Mouse (Mus musculus) heart, embryonic 10.5 days (tissue): ENCODE data around the gene Pitpnm1. TPM values are rescaled to one million over a fixed set of nuclear protein-coding genes. Genes with fewer than 3 reads are reported as not detected.

Experiments
- DNase-seq: peaks from one replicate; pipeline ENCODE4 v3.0.0-alpha.2; 2017; ENCODE audit warnings: low spot score
- H3K27ac ChIP-seq: fragments of 300-500 bp; sonication (generic); 2 replicates; pipeline ENCODE4 v1.5.1; 2016; ENCODE audit warnings: mild to moderate bottlenecking
- H3K27me3 ChIP-seq: fragments of 300-500 bp; sonication (generic); 2 replicates; pipeline ENCODE4 v1.6.1; 2016; ENCODE audit warnings: mild to moderate bottlenecking; ENCODE audit not compliant: poor library complexity, insufficient read depth, severe bottlenecking
- H3K36me3 ChIP-seq: fragments of 300-500 bp; sonication (generic); 2 replicates; pipeline ENCODE4 v1.6.1; 2016; ENCODE audit warnings: mild to moderate bottlenecking, moderate library complexity
- H3K4me1 ChIP-seq: fragments of 300-500 bp; sonication (generic); 2 replicates; pipeline ENCODE4 v1.6.1; 2016; ENCODE audit warnings: mild to moderate bottlenecking
- H3K4me3 ChIP-seq: fragments of 300-500 bp; sonication (generic); 2 replicates; pipeline ENCODE4 v1.5.1; 2016; ENCODE audit warnings: mild to moderate bottlenecking, moderate library complexity
- H3K9me3 ChIP-seq: fragments of 300-500 bp; sonication (generic); 2 replicates; pipeline ENCODE4 v1.6.1; 2016; ENCODE audit warnings: mild to moderate bottlenecking, moderate library complexity
- WGBS: fragments of 180-500 bp; shearing (Covaris S2); methylation state at CpG from one replicate; pipeline ENCODE4 v1.1.7; 2016; 5-methylcytosine and 5-hydroxymethylcytosine counted together
- polyA plus RNA-seq: library from polyadenylated mRNA; unstranded; fragments of >200 nt; fragmentation: Nextera tagmentation; extraction: Ambion mirVana; gene quantifications from 2 replicates; pipeline ENCODE4 v1.2.1, GENCODE M21; 2016

The Pitpnm1 gene
- polyA plus RNA-seq, 1 experiment from 2014 or later: 14.3 TPM

DNA sequence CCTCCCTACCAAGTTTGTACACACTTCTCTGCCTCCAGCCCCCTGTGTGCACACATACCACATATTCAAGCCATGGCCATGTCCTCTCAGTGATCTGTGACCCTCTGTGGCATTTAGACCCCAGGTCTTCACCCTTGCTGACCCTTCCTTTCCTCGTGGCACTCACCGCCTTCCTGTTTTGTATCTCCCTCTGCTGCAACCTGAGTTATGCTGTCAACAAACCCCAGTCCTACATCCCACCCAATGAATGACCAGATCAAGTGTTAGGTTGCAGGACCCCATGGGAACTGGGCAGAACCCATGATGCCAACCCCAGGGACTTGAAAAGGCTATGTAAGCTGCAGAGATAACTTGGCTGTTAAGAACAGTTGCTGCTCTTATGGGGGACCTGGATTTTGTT lies 2.3 kb downstream of the Pitpnm1 start:
- WGBS: 81% methylated on average over 2 of the region's 2 CpGs

DNA sequence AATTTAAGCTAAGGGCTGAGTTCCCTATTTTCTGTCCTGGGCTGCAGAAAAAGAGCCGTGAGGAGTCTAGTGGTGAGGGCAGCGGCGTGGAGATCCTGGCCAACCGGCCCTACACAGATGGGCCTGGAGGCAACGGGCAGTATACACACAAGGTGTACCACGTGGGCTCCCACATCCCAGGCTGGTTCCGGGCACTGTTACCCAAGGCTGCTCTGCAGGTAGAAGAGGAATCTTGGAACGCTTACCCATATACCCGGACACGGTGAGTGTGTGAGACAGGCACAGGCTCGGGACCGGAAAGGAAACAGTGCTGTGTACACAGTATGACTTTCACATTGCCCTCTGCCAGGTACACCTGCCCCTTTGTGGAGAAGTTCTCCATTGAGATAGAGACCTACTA lies 2.8 kb downstream of the Pitpnm1 start:
- H3K27me3 ChIP-seq: peaks cover 46% of the 10 kb centered on the region
- H3K27ac ChIP-seq: no peak overlapping the region
- no peak overlapping the region for H3K4me3 ChIP-seq
- no peak for DNase-seq
- WGBS: 93% methylated on average over 12 of the region's 12 CpGs
- H3K36me3 ChIP-seq: peaks cover 31% of the 10 kb centered on the region
- H3K9me3 ChIP-seq: no peaks in the 10 kb centered on the region
- peaks cover 40% of the 10 kb centered on the region for H3K4me1 ChIP-seq

More for the DNA sequence above, 2.3 kb downstream of the Pitpnm1 start:
- no peak overlapping the region for H3K27ac ChIP-seq
- H3K9me3 ChIP-seq: no peaks in the 10 kb centered on the region
- H3K4me1 ChIP-seq: peaks cover 46% of the 10 kb centered on the region
- H3K36me3 ChIP-seq: peaks cover 27% of the 10 kb centered on the region
- peaks cover 46% of the 10 kb centered on the region for H3K27me3 ChIP-seq
- H3K4me3 ChIP-seq: no peak overlapping the region
- DNase-seq: no peak

DNA sequence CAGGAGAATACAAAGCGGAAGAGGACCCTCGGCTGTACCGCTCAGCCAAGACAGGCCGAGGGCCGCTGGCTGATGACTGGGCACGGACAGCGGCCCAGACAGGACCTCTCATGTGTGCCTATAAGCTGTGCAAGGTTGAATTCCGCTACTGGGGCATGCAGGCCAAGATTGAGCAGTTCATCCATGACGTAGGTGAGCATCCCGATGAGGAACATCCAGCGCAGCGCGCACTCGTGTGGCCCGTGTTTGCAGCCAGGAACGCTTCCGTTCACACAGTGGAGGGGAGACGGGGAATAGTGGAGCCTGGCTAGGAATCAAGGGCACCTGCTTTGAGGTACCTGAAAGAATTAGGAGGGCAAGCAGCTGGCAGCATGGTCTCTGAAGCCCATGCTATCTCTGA lies 3.5 kb downstream of the Pitpnm1 start:
- Histone ChIP-seq H3K27ac (no peak overlapping the region), H3K9me3 (no peaks in the 10 kb centered on the region), H3K27me3 (peaks cover 46% of the 10 kb centered on the region), H3K4me3 (no peak overlapping the region), H3K4me1 (peaks cover 33% of the 10 kb centered on the region), H3K36me3 (peaks cover 36% of the 10 kb centered on the region)
- no peak for DNase-seq
- WGBS: 91% methylated on average over 18 of the region's 18 CpGs

DNA sequence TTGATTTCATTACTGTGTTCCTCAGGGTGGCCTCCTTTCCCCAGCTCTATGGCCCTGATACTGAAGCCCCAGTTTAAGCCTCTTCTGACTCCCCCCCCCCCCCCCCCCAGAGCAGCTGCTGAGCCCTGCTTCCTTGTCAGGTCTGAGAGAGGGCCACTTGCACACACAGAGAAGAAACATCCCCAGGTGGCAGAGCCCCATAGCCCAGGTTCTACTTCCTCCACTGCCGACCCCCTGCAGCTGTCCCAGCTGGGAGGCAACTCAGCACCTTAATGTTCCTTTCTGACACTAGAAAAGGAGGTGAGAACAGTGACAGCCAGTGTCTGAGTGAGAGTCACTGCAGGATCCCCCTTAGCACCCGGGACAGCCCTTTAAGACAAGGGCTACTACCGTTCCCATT lies 4.0 kb downstream of the Pitpnm1 start:
- Histone ChIP-seq H3K9me3 (no peaks in the 10 kb centered on the region), H3K27ac (no peak overlapping the region), H3K36me3 (peaks cover 38% of the 10 kb centered on the region), H3K27me3 (peaks cover 46% of the 10 kb centered on the region), H3K4me1 (peaks cover 28% of the 10 kb centered on the region), H3K4me3 (no peak overlapping the region)
- WGBS: 52% methylated on average over 3 of the region's 3 CpGs
- no peak for DNase-seq

DNA sequence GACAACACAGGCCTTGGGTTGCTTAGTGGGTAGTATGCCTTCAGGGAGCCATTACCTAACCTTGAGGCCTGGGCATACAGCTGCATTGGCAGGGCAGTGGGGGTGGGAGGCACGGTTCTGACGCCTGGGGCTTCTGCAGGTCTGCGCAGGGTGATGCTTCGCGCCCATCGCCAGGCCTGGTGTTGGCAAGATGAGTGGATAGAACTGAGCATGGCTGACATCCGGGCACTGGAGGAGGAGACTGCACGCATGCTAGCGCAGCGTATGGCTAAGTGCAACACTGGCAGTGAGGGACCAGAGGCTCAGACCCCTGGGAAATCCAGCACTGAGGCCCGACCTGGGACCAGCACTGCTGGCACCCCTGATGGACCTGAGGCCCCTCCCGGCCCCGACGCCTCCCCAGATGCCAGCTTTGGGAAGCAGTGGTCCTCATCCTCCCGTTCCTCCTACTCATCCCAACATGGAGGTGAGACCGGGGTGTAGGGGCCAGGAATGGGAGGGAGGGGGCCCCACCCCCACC lies 4.9 kb downstream of the Pitpnm1 start:
- Histone ChIP-seq H3K36me3 (peaks cover 38% of the 10 kb centered on the region), H3K4me1 (peaks cover 19% of the 10 kb centered on the region), H3K9me3 (no peaks in the 10 kb centered on the region), H3K27ac (no peak overlapping the region), H3K4me3 (no peak overlapping the region), H3K27me3 (peaks cover 46% of the 10 kb centered on the region)
- 84% methylated on average over 16 of the region's 16 CpGs for WGBS
- no peak for DNase-seq

DNA sequence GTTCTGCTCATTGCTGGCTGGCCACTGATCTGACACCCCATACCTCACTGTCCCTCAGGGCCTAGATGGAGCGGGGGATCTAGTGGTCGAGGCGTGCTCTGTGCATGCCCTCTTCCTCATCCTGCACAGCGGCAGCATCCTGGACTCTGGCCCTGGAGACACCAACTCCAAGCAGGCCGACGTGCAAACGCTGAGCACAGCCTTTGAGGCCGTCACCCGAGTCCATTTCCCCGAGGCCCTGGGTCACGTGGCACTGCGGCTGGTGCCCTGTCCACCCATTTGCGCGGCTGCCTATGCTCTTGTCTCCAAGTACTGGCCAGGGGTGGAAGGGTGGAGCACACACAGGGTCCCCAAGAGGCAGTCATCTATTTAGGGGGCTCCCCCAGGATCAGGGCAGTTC lies 6.9 kb downstream of the Pitpnm1 start:
- WGBS: 93% methylated on average over 14 of the region's 14 CpGs
- DNase-seq: no peak
- Histone ChIP-seq H3K9me3 (no peaks in the 10 kb centered on the region), H3K27ac (no peak overlapping the region), H3K4me3 (no peak overlapping the region), H3K36me3 (peaks cover 50% of the 10 kb centered on the region), H3K4me1 (peaks cover 9% of the 10 kb centered on the region; the same call in 1 of the 2 replicates), H3K27me3 (peaks cover 30% of the 10 kb centered on the region)

DNA sequence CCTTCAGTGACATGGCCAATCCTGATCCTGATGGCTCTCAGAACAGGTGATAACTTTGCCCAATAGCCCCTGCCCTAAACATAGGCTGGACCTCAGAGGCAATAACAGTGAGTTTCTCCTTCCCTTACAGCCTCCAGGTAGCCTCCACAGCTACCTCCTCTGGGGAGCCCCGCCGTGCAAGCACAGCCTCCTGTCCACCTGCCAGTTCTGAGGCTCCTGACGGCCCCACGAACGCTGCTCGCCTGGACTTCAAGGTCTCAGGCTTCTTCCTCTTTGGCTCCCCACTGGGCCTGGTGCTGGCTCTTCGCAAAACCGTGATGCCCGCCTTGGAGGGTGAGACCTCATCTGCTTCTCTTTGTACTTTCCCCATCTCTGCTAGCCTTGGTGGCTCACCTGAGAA lies 8.7 kb downstream of the Pitpnm1 start:
- no peaks in the 10 kb centered on the region for H3K9me3 ChIP-seq
- no peak overlapping the region for H3K4me3 ChIP-seq
- H3K36me3 ChIP-seq: peaks cover 64% of the 10 kb centered on the region
- H3K27ac ChIP-seq: no peak overlapping the region
- H3K4me1 ChIP-seq: peaks cover 14% of the 10 kb centered on the region
- WGBS: 86% methylated on average over 9 of the region's 9 CpGs
- no peak for DNase-seq
- peaks cover 11% of the 10 kb centered on the region for H3K27me3 ChIP-seq

DNA sequence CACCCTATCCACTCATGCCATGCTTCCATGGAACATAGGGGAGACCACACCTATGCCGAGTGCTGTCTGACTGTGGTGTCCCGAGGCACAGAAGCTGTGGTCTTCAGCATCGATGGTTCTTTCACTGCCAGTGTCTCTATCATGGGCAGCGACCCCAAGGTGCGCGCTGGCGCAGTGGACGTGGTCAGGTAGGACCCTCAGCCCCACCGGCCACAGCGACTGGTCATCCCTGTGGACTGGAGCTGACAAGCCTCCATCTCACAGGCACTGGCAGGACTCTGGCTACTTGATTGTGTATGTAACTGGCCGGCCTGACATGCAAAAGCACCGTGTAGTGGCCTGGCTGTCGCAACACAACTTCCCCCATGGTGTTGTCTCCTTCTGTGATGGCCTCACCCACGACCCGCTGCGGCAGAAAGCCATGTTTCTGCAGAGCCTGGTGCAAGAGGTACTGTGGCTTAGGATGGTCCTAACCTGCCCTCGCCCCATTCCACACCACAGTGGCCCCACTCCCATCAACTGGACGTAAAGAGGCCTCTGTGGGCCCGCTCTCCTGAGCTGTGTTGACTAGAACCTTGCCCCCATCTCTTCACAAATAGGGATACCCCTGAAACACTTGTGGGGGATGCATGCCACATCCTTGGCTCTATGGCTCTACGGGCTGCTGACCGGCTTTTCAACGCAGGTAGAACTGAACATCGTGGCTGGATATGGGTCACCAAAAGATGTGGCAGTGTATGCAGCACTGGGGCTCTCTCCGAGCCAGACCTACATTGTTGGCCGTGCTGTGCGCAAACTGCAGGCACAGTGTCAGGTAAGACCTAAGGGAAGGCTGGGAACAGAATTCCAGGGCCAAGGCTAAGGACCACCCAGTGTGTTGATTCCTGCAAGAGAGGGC lies 12.5 kb downstream of the Pitpnm1 start:
- Histone ChIP-seq H3K4me1 (peaks cover 29% of the 10 kb centered on the region), H3K27me3 (no peaks in the 10 kb centered on the region), H3K27ac (no peak overlapping the region), H3K36me3 (peaks cover 81% of the 10 kb centered on the region), H3K4me3 (no peak overlapping the region), H3K9me3 (no peaks in the 10 kb centered on the region)
- DNase-seq: no peak
- WGBS: 91% methylated on average over 26 of the region's 26 CpGs

DNA sequence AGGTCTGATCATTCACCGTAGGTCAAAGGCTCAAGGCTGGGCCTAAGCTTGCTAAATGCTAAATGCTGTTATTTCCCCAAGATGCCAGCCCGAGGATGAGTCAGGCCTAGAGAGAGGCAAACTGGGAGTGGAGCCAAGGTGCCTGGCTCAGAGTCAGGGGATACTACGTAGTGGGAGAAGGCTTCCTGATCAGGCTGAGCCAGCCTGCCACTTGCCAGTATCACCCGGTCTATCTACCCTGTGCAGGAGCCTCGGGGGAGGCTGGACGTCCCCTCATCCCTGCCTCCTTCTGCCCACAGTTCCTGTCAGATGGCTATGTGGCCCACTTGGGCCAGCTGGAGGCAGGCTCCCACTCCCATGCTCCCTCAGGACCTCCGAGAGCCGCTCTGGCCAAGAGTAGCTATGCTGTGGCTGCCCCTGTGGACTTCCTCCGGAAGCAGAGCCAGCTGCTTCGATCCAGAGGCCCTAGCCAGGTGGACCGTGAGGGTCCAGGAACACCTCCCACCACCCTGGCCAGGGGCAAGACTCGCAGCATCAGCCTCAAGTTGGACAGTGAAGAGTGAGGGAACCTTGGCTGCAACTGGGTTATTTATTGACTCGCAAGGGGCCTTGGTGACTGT lies 13.5 kb downstream of the Pitpnm1 start:
- peak overlapping the region; percentile 37; the same call in 1 of the 2 replicates for H3K27ac ChIP-seq
- 73% methylated on average over 13 of the region's 13 CpGs for WGBS
- no peak for DNase-seq
- no peaks in the 10 kb centered on the region for H3K27me3 ChIP-seq
- no peak overlapping the region for H3K4me3 ChIP-seq
- H3K4me1 ChIP-seq: peaks cover 29% of the 10 kb centered on the region
- peaks cover 82% of the 10 kb centered on the region for H3K36me3 ChIP-seq
- no peaks in the 10 kb centered on the region for H3K9me3 ChIP-seq

DNA sequence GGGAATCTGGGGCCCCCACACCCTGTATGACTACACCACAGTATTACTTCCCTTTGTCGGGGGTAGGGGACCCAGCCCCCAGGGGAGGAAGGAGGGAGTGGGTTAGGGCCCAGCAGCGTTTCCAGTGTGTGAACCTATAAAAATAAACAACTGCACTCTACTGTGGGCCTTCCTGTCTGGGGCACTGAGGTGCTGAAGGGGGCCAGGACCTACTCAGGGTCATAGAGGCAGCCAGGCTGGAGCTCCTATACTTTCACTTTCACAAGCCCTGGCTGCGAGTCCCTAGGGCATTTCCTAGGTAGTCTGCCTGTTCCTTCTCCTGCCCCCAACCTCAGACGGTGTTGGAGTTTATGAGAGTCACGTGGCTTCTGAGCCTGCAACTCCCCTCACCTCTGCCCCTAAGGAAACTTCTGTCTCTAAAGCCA lies 14.0 kb downstream of the Pitpnm1 start:
- DNase-seq: no peak
- Histone ChIP-seq H3K4me1 (peaks cover 29% of the 10 kb centered on the region), H3K4me3 (no peak overlapping the region), H3K27ac (peak overlapping the region; percentile 37; the same call in 1 of the 2 replicates), H3K36me3 (peaks cover 80% of the 10 kb centered on the region), H3K9me3 (no peaks in the 10 kb centered on the region), H3K27me3 (no peaks in the 10 kb centered on the region)
- WGBS: 51% methylated on average over 5 of the region's 5 CpGs

DNA sequence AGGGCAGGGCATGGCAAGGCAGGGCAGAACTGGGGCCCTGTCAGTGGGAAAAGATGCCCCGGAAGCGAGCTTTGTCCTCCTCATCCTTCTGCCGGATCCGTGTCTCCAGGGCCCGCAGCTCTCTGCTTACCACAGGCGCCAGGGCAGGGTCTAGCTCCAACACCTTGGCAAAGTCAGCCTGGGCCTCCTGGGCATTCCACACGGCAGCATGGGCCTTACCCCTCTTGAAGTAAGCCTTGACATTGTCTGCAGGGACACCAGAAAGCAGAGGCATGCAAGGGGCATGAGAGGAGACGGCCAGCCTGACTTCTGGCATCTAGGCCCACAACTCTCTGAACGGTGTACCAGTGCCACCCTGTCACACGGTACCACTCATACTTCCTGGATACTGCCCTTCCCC lies 14.8 kb downstream of the Pitpnm1 start:
- no peak for DNase-seq
- H3K9me3 ChIP-seq: no peaks in the 10 kb centered on the region
- H3K27me3 ChIP-seq: no peaks in the 10 kb centered on the region
- H3K27ac ChIP-seq: no peak overlapping the region
- H3K4me1 ChIP-seq: peaks cover 29% of the 10 kb centered on the region
- 85% methylated on average over 10 of the region's 10 CpGs for WGBS
- no peak overlapping the region for H3K4me3 ChIP-seq
- H3K36me3 ChIP-seq: peaks cover 82% of the 10 kb centered on the region

DNA sequence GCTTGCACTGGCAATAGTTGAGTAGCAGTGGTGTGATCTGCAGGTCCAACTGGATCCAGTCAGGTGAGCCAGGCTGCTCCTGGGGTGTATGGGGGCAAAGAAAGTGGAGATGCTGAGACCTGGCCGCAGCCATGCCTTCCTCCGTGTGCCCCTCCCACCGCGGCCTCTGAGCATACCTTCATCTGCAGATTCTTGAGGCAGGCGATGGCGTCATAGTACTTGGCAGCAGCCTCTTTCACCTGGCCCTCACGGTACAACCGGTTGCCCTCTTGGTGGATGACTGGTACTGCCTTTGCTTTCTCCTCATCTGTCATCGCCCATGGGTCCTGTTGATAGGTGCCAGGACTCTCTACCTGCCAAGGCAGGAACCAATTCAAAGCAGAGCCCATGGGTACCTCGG lies 15.3 kb downstream of the Pitpnm1 start:
- 93% methylated on average over 10 of the region's 10 CpGs for WGBS
- Histone ChIP-seq H3K4me1 (peaks cover 30% of the 10 kb centered on the region), H3K36me3 (peaks cover 82% of the 10 kb centered on the region)

DNA sequence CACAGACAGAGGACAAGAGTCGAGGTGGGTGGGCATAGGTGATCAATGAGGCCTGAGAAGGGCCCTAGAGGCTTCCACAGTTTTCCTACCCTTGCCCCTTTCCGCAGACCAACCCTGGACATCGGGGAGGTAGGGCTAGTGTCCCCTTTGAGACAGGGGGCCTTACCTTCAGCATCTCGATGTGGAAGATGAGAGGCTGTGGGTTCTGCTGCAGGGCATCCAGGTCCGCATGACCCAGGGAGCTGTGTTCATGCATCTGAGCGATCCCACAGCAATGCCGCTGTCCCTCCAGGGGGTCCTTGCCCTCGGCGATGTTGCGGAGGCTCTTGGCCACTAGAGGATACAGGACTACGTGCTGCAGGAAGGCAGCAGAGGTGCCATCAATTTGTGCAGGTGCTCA lies 16.0 kb downstream of the Pitpnm1 start:
- H3K4me1 ChIP-seq: peaks cover 33% of the 10 kb centered on the region
- no peak for DNase-seq
- H3K9me3 ChIP-seq: no peaks in the 10 kb centered on the region
- WGBS: 80% methylated on average over 11 of the region's 11 CpGs
- no peaks in the 10 kb centered on the region for H3K27me3 ChIP-seq
- no peak overlapping the region for H3K27ac ChIP-seq
- peaks cover 78% of the 10 kb centered on the region for H3K36me3 ChIP-seq
- H3K4me3 ChIP-seq: no peak overlapping the region

More for the DNA sequence above, 15.3 kb downstream of the Pitpnm1 start:
- Histone ChIP-seq H3K9me3 (no peaks in the 10 kb centered on the region), H3K27me3 (no peaks in the 10 kb centered on the region), H3K4me3 (no peak overlapping the region), H3K27ac (no peak overlapping the region)
- DNase-seq: no peak
